Mouse (Mus musculus): ENCODE results near the gene Sike1.

GRCm38 (mm10) chr3:102995233-102995604 is 289 bp upstream of the Sike1 start:
- TF ChIP-seq CTCF (IDR thresholded peaks at IDR 0.05 in 2 of 3, conservative IDR thresholded peaks at IDR 0.05 in 1 of 3; ENCODE audit: control insufficient read depth in 1 of 3, insufficient read depth in 1 of 3, low read depth in 2 of 3, low read length in 3 of 3, poor library complexity in 1 of 3, severe bottlenecking in 1 of 3) (no peak), MXI1 (IDR thresholded peaks at IDR 0.05; ENCODE audit: low read depth, low read length) (no peak), EP300 (IDR thresholded peaks at IDR 0.05; ENCODE audit: low read depth in 1 of 2, low read length in 2 of 2) (no peak), POLR2A (IDR thresholded peaks at IDR 0.05; ENCODE audit: control insufficient read depth in 1 of 2, insufficient read depth in 1 of 2, low read depth in 1 of 2, low read length in 2 of 2, poor library complexity in 1 of 2) (no peak), ZNF384 (IDR thresholded peaks at IDR 0.05; ENCODE audit: low read depth, low read length) (no peak), MAZ (IDR thresholded peaks at IDR 0.05; ENCODE audit: low read depth, low read length) (no peak), USF2 (IDR thresholded peaks at IDR 0.05; ENCODE audit: borderline replicate concordance in 1 of 2, insufficient read depth in 1 of 2, low read depth in 1 of 2, low read length in 2 of 2) (no peak), GATA1 (IDR thresholded peaks at IDR 0.05; ENCODE audit: low read depth, low read length) (no peak), HCFC1 (IDR thresholded peaks at IDR 0.05; ENCODE audit: low read depth, low read length) (no peak), RCOR1 (IDR thresholded peaks at IDR 0.05; ENCODE audit: low read depth, low read length) (no peak), MEF2A (IDR thresholded peaks at IDR 0.05; ENCODE audit: extremely low read depth, insufficient replicate concordance, low read depth, low read length, poor library complexity, severe bottlenecking) (no peak), GABPA (IDR thresholded peaks at IDR 0.05; ENCODE audit: low read depth, low read length) (no peak)

Measured in MEL (cell line).